Mouse (Mus musculus): ENCODE results near the gene Fgd3. TPM values are rescaled to one million over a fixed set of nuclear protein-coding genes. Genes with fewer than 3 reads are reported as not detected.

Fgd3 gene
- total RNA-seq, 2 experiments from 2014 or later: 6.6 to 7.8 TPM

GRCm38 (mm10) chr13:49309501-49309900 lies 10.6 kb downstream of the Fgd3 start:
- intact Hi-C loops (cut with DNase I): no loop called here
- DNase-seq (ENCODE audit: low spot score in 2 of 2): no peak

- intact Hi-C loops (cut with DNase I): no loop called here
- no peak for DNase-seq (ENCODE audit: low spot score in 2 of 2)
Measured at GRCm38 (mm10) chr13:49308861-49309403, 11.2 kb downstream of the Fgd3 start.

DNA sequence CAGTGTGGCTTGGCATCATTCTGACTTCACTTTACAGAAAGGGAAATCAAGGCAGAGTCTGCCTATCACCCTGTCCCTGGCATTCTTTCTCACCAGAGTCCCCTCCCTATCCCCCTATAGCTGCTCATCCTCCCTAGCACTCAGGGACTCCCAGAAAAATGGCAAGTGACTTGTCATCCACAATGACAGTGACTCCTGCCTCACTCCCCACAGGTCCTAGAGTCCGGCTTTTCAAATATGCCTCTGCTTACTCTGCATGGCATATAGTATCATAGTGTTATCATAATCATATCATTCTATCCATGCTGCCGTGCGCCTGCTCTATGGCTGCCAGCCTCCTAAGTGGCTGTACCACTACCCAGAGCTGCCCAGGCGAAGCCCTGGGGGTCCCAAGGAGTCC lies 11.9 kb downstream of the Fgd3 start:
- intact Hi-C loops (cut with DNase I): no loop called here
- DNase-seq (ENCODE audit: low spot score in 2 of 2): no peak

DNA sequence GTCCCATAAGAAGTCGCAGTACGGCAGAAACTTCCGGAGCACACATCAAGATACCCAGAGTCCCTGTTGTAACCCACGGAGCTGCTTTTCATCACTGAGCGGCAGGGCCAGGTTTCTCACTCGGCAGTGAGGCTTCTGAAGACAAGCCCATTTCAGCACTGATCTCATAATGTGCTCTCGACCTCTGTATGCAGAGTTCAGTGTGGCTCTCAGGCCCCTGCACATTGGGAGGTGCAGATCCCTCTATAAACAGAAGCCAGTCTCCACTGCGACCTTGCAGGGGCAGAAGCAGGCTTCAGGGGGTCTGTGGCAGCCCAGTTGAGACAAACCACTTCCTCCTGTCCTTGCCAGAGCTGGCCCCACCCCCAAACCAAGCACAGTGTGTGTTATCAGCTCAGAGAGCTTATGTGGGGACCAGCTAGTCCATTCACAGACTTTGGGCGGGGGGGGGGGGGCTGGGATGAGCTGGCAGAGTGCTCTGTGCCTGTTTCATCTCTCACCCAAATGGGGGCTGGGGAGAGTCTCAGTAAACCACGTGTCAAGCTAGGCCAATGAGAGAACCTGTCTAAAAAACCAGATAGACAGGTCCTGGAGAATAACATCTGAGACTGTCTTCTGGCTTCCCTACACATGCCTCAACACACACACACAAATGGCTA lies 12.7 kb downstream of the Fgd3 start:
- peak in 1 of 2 experiments; percentile 32 for DNase-seq (ENCODE audit: low spot score in 2 of 2)
- intact Hi-C loops (cut with DNase I): no loop called here

GRCm38 (mm10) chr13:49306771-49307310 lies 13.3 kb downstream of the Fgd3 start:
- intact Hi-C loops (cut with DNase I): no loop called here
- no peak for DNase-seq (ENCODE audit: low spot score in 2 of 2)

- intact Hi-C loops (cut with DNase I): no loop called here
- DNase-seq (ENCODE audit: low spot score in 2 of 2): no peak
Measured at GRCm38 (mm10) chr13:49300771-49301170, 19.3 kb downstream of the Fgd3 start.

- intact Hi-C loops (cut with DNase I): no loop called here
- no peak for DNase-seq (ENCODE audit: low spot score in 2 of 2)
Measured at GRCm38 (mm10) chr13:49298514-49299381, 21.4 kb downstream of the Fgd3 start.

- no peak for DNase-seq (ENCODE audit: low spot score in 2 of 2)
- intact Hi-C loops (cut with DNase I): no loop called here
Measured at GRCm38 (mm10) chr13:49296270-49296669, 23.8 kb downstream of the Fgd3 start.

DNA sequence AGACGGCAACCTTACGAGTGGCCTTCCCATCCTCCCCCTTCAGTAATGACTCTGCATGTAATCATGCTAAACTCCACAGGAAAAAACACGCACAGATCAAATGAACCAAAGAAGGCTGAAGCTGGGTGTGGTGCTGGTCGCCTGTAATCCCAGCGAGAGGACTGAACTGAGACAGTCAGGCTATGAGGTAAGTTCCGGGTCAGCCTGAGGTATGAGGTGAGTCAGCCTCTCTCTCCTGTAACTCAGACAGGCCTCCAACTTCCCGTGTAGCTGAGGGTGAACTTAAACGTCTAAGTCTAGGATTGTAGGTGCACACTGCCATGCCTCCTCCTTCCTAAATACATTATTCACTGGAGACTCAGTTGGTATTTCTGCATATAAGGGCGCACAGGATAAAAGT lies 26.0 kb downstream of the Fgd3 start:
- no peak for DNase-seq (ENCODE audit: low spot score in 2 of 2)
- intact Hi-C loops (cut with DNase I): no loop called here

DNA sequence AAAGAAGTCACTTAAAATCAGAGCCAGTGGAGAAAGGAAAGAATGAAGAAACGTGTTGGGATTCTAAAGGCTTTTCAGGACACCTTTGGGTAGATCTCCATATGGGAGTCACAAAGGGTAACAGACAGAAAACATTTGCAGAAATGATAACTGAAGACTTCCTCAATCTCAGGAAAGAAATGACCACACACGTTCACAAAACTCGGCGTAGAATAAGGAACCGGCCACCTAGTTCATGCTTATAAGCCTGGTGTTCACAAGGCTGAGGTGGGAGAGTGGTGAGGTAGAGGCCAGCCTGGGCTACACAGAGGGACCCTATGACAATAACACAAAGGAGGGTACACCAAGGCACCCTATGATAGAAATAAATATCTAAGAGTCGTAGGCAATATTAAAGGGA lies 28.2 kb downstream of the Fgd3 start:
- no peak for DNase-seq (ENCODE audit: low spot score in 2 of 2)
- intact Hi-C loops (cut with DNase I): no loop called here

- intact Hi-C loops (cut with DNase I): no loop called here
Measured at GRCm38 (mm10) chr13:49291398-49291797, 28.7 kb downstream of the Fgd3 start.

GRCm38 (mm10) chr13:49287224-49287623 lies 32.9 kb downstream of the Fgd3 start:
- DNase-seq (ENCODE audit: low spot score in 2 of 2): no peak
- intact Hi-C loops (cut with DNase I): no loop called here

More at GRCm38 (mm10) chr13:49291398-49291797, 28.7 kb downstream of the Fgd3 start:
- no peak for DNase-seq (ENCODE audit: low spot score in 2 of 2)

- intact Hi-C loops (cut with DNase I): no loop called here
- DNase-seq (ENCODE audit: low spot score in 2 of 2): no peak
Measured at GRCm38 (mm10) chr13:49286750-49287149, 33.4 kb downstream of the Fgd3 start.

- intact Hi-C loops (cut with DNase I): no loop called here
- DNase-seq (ENCODE audit: low spot score in 2 of 2): peak in 1 of 2 experiments; percentile 31
Measured at GRCm38 (mm10) chr13:49283686-49284085, 36.4 kb downstream of the Fgd3 start.

- no peak for DNase-seq (ENCODE audit: low spot score in 2 of 2)
- intact Hi-C loops (cut with DNase I): no loop called here
Measured at GRCm38 (mm10) chr13:49282168-49282567, 37.9 kb downstream of the Fgd3 start.

DNA sequence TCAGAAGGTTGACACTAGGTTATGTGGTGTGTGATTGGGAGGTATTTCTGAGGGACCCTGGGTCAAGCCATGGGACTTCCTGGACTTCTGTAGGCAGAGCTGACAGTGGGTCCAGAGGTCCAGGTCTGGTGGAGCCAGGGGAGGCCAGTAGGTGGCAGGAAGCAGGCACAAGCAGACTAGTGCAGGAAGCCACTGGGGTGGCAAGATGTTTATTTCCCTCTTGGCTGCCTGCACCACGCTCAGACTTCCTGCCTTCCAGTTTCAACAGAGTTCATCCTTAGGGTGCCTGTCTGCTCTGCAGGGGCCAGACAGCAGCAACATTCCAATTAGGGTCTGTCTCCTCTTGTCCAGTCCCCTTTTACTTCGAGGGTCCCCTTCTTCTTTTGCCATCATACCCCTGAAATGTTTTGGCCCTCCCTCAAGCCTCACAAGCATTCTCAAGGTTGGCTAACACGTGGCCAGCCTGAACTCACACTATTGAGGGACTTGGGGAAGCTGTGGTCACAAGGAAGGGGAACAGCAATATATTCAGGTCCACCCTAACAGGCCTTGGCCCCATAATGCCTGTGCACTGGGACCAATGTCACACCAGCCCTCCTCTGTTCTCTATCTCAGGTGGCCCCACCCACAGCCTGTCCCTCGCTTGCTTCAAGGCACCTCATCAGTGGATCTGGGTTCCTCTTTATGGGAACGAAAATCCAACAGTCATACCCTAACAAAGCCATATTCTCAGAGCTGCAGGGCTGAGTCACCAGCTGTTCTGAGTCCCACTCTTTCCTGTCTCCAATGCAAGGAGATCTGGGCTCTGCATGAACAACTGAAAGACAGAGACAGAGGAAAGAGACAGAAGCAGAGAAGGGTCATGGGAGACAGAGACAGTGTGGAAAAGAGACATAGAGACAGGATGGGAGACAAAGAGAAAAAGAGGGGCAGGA lies 48.0 kb downstream of the Fgd3 start:
- intact Hi-C loops (cut with DNase I): no loop called here
- peak in 1 of 2 experiments; percentile 9 for DNase-seq (ENCODE audit: low spot score in 2 of 2)

DNA sequence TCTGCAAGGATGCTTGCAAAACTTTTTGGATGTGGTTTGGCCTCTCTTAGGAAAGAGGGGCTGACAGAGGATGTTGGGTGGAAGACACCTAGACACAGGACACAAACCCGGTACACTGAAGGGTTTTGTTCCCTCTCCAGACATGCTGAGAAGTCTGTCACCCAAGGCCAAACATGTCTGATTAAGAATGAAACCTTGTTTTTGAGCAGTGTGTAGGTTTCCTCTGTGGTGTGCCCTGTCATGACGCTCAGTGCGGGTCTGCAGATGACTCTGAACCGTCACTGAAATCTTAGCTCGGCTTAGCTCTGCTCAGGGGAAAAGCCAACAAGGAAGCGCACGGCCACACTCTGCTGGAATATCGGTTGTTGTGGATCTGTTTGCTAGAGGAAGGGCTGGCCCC lies 49.6 kb downstream of the Fgd3 start:
- DNase-seq (ENCODE audit: low spot score in 2 of 2): no peak
- intact Hi-C loops (cut with DNase I): no loop called here

GRCm38 (mm10) chr13:49267645-49268044 lies 52.5 kb downstream of the Fgd3 start:
- DNase-seq (ENCODE audit: low spot score in 2 of 2): no peak
- intact Hi-C loops (cut with DNase I): no loop called here

GRCm38 (mm10) chr13:49260036-49260722 lies 59.9 kb downstream of the Fgd3 start:
- no peak for DNase-seq (ENCODE audit: low spot score in 2 of 2)
- intact Hi-C loops (cut with DNase I): no loop called here

All from left cerebral cortex, postnatal 36 days (tissue).